Mouse (Mus musculus) intestine, embryonic 16.5 days (tissue): Measurements from ENCODE around the gene Nmrk1. TPM values are rescaled to one million over a fixed set of nuclear protein-coding genes. Genes with fewer than 3 reads are reported as not detected.

ENCODE experiments used
- ATAC-seq: fragments of 200-750 bp; cut with Nextera tagmentation; 2 replicates; pipeline ENCODE4 v1.8.0; 2017; ENCODE audit warnings: moderate TSS enrichment, moderate library complexity
- H3K27ac ChIP-seq: fragments of 300-500 bp; sonication (generic); 2 replicates; pipeline ENCODE4 v1.5.1; 2014; ENCODE audit warnings: mild to moderate bottlenecking, low read length
- H3K27me3 ChIP-seq: fragments of 300-500 bp; sonication (generic); replicated peaks from 2 replicates; pipeline ENCODE4 v1.6.1; 2014; ENCODE audit warnings: low read length, control low read depth, mixed read lengths; ENCODE audit not compliant: control insufficient read depth, insufficient read depth
- H3K36me3 ChIP-seq: fragments of 300-500 bp; sonication (generic); 2 replicates; pipeline ENCODE4 v1.6.1; 2014; ENCODE audit warnings: low read length, control low read depth; ENCODE audit not compliant: control insufficient read depth, insufficient read depth
- H3K4me1 ChIP-seq: fragments of 300-500 bp; sonication (generic); 2 replicates; pipeline ENCODE4 v1.6.1; 2014; ENCODE audit warnings: low read length, control low read depth, mixed read lengths; ENCODE audit not compliant: control insufficient read depth, insufficient read depth
- H3K4me2 ChIP-seq: fragments of 300-500 bp; sonication (generic); 2 replicates; pipeline ENCODE4 v1.6.1; 2014; ENCODE audit warnings: low read depth, low read length, control low read depth
- H3K4me3 ChIP-seq: fragments of 300-500 bp; sonication (generic); 2 replicates; pipeline ENCODE4 v1.5.1; 2014; ENCODE audit warnings: mild to moderate bottlenecking, low read length
- H3K9ac ChIP-seq: fragments of 300-500 bp; sonication (generic); 2 replicates; pipeline ENCODE4 v1.6.1; 2014; ENCODE audit warnings: low read depth, low read length
- H3K9me3 ChIP-seq: fragments of 300-500 bp; sonication (generic); 2 replicates; pipeline ENCODE4 v1.6.1; 2016; ENCODE audit warnings: low read length, control low read depth; ENCODE audit not compliant: control insufficient read depth
- WGBS: fragments of 180-500 bp; shearing (Covaris S2); extraction: QIAGEN DNeasy Blood & Tissue Kit; methylation state at CpG from one replicate; pipeline ENCODE4 v1.1.7; 2014; 5-methylcytosine and 5-hydroxymethylcytosine counted together
- polyA plus RNA-seq: library from polyadenylated mRNA; unstranded; fragments of >200 nt; fragmentation: Nextera tagmentation; extraction: Ambion mirVana; gene quantifications from 2 replicates; pipeline ENCODE4 v1.2.1, GENCODE M21; 2015

Nmrk1 gene
- polyA plus RNA-seq, 1 experiment from 2014 or later = 10.2 TPM

GRCm38 (mm10) chr19:18590234-18590633 is 41.5 kb upstream of the Nmrk1 start:
- Histone ChIP-seq H3K9me3 (no peaks in the 10 kb centered on the region), H3K4me3 (no peak overlapping the region), H3K9ac (no peak overlapping the region), H3K36me3 (peaks cover 2% of the 10 kb centered on the region; the same call in 1 of the 2 replicates), H3K27me3 (no peaks in the 10 kb centered on the region), H3K4me1 (no peaks in the 10 kb centered on the region), H3K27ac (no peak overlapping the region), H3K4me2 (no peak overlapping the region)
- WGBS = 86% methylated on average over 5 of the region's 5 CpGs
- no peak for ATAC-seq

- Histone ChIP-seq H3K4me1 (no peaks in the 10 kb centered on the region), H3K4me3 (no peak overlapping the region), H3K9me3 (no peaks in the 10 kb centered on the region), H3K9ac (no peak overlapping the region), H3K27me3 (no peaks in the 10 kb centered on the region), H3K36me3 (peaks cover 2% of the 10 kb centered on the region; the same call in 1 of the 2 replicates), H3K27ac (no peak overlapping the region), H3K4me2 (no peak overlapping the region)
- ATAC-seq = no peak
- 68% methylated on average over 5 of the region's 5 CpGs for WGBS
Measured at GRCm38 (mm10) chr19:18590942-18591354, 40.8 kb upstream of the Nmrk1 start.

- Histone ChIP-seq H3K27ac (no peak overlapping the region), H3K27me3 (no peaks in the 10 kb centered on the region), H3K4me2 (no peak overlapping the region), H3K9ac (no peak overlapping the region), H3K9me3 (no peaks in the 10 kb centered on the region), H3K36me3 (peaks cover 2% of the 10 kb centered on the region; the same call in 1 of the 2 replicates), H3K4me3 (no peak overlapping the region), H3K4me1 (no peaks in the 10 kb centered on the region)
- no peak for ATAC-seq
- 60% methylated on average over 6 of the region's 6 CpGs for WGBS
Measured at GRCm38 (mm10) chr19:18592919-18593318, 38.8 kb upstream of the Nmrk1 start.

GRCm38 (mm10) chr19:18593722-18594121 is 38.0 kb upstream of the Nmrk1 start:
- H3K27me3 ChIP-seq = no peaks in the 10 kb centered on the region
- WGBS = 72% methylated on average over 10 of the region's 10 CpGs
- H3K9ac ChIP-seq = no peak overlapping the region
- H3K36me3 ChIP-seq = no peaks in the 10 kb centered on the region
- no peak overlapping the region for H3K27ac ChIP-seq
- no peaks in the 10 kb centered on the region for H3K4me1 ChIP-seq
- no peak overlapping the region for H3K4me3 ChIP-seq
- no peak overlapping the region for H3K4me2 ChIP-seq
- H3K9me3 ChIP-seq = no peaks in the 10 kb centered on the region
- no peak for ATAC-seq

- H3K9me3 ChIP-seq = no peaks in the 10 kb centered on the region
- H3K9ac ChIP-seq = no peak overlapping the region
- no peaks in the 10 kb centered on the region for H3K36me3 ChIP-seq
- no peak overlapping the region for H3K4me3 ChIP-seq
- H3K4me1 ChIP-seq = no peaks in the 10 kb centered on the region
- WGBS = 78% methylated on average over 5 of the region's 5 CpGs
- H3K27me3 ChIP-seq = no peaks in the 10 kb centered on the region
- H3K27ac ChIP-seq = no peak overlapping the region
- ATAC-seq = no peak
- H3K4me2 ChIP-seq = no peak overlapping the region
Measured at GRCm38 (mm10) chr19:18596876-18597275, 34.9 kb upstream of the Nmrk1 start.

GRCm38 (mm10) chr19:18597772-18598171 is 34.0 kb upstream of the Nmrk1 start:
- H3K4me1 ChIP-seq = no peaks in the 10 kb centered on the region
- H3K4me3 ChIP-seq = no peak overlapping the region
- no peak overlapping the region for H3K9ac ChIP-seq
- no peaks in the 10 kb centered on the region; the same call in 1 of the 2 replicates for H3K36me3 ChIP-seq
- no peaks in the 10 kb centered on the region for H3K9me3 ChIP-seq
- no peaks in the 10 kb centered on the region for H3K27me3 ChIP-seq
- H3K27ac ChIP-seq = no peak overlapping the region
- 74% methylated on average over 6 of the region's 6 CpGs for WGBS
- no peak for ATAC-seq
- H3K4me2 ChIP-seq = no peak overlapping the region

- Histone ChIP-seq H3K36me3 (no peaks in the 10 kb centered on the region; the same call in 1 of the 2 replicates), H3K4me3 (no peak overlapping the region), H3K9me3 (no peaks in the 10 kb centered on the region), H3K27me3 (no peaks in the 10 kb centered on the region), H3K9ac (no peak overlapping the region), H3K27ac (no peak overlapping the region), H3K4me2 (no peak overlapping the region), H3K4me1 (no peaks in the 10 kb centered on the region)
- WGBS = 92% methylated on average over 3 of the region's 3 CpGs
- ATAC-seq = no peak
Measured at GRCm38 (mm10) chr19:18598265-18598926, 33.4 kb upstream of the Nmrk1 start.

- Histone ChIP-seq H3K4me2 (no peak overlapping the region), H3K4me3 (no peak overlapping the region), H3K9me3 (no peaks in the 10 kb centered on the region), H3K27me3 (no peaks in the 10 kb centered on the region), H3K4me1 (no peaks in the 10 kb centered on the region), H3K27ac (no peak overlapping the region), H3K9ac (no peak overlapping the region), H3K36me3 (no peaks in the 10 kb centered on the region; the same call in 1 of the 2 replicates)
- 72% methylated on average over 8 of the region's 8 CpGs for WGBS
- ATAC-seq = no peak
Measured at GRCm38 (mm10) chr19:18599051-18599450, 32.7 kb upstream of the Nmrk1 start.

- ATAC-seq = no peak
- Histone ChIP-seq H3K27ac (no peak overlapping the region), H3K4me1 (no peaks in the 10 kb centered on the region), H3K4me3 (no peak overlapping the region), H3K36me3 (no peaks in the 10 kb centered on the region; the same call in 1 of the 2 replicates), H3K4me2 (no peak overlapping the region), H3K27me3 (no peaks in the 10 kb centered on the region), H3K9me3 (no peaks in the 10 kb centered on the region), H3K9ac (no peak overlapping the region)
- 88% methylated on average over 5 of the region's 5 CpGs for WGBS
Measured at GRCm38 (mm10) chr19:18599650-18600049, 32.1 kb upstream of the Nmrk1 start.

GRCm38 (mm10) chr19:18600611-18601010 is 31.1 kb upstream of the Nmrk1 start:
- no peak for ATAC-seq
- Histone ChIP-seq H3K9ac (no peak overlapping the region), H3K27me3 (no peaks in the 10 kb centered on the region), H3K4me1 (no peaks in the 10 kb centered on the region), H3K36me3 (no peaks in the 10 kb centered on the region; the same call in 1 of the 2 replicates), H3K4me3 (no peak overlapping the region), H3K4me2 (no peak overlapping the region), H3K9me3 (no peaks in the 10 kb centered on the region), H3K27ac (no peak overlapping the region)
- 93% methylated on average over 9 of the region's 9 CpGs for WGBS
